Mouse (Mus musculus): ENCODE data around the gene Pkib. TPM values are rescaled to one million over a fixed set of nuclear protein-coding genes. Genes with fewer than 3 reads are reported as not detected.
A peak's percentile ranks its signal among the peaks of the same experiment; 100 is the strongest.

Gene Pkib
- polyA plus RNA-seq, 1 experiment: 2.1 TPM

GRCm38 (mm10) chr10:57721035-57721434 is 89.3 kb downstream of the Pkib start:
- Histone ChIP-seq H3K4me3 (replicated peaks; ENCODE audit: extremely low read depth, low read depth, low read length) (no peak overlapping the region), H3K4me1 (ENCODE audit: control insufficient read depth, insufficient read depth, low read length) (no peaks in the 10 kb centered on the region)
- TF ChIP-seq POLR2A (IDR thresholded peaks at IDR 0.05; ENCODE audit: borderline replicate concordance, extremely low read depth, low read depth, low read length) (no peak), CTCF (IDR thresholded peaks at IDR 0.05; ENCODE audit: insufficient read depth, low read length) (no peak)
- DNase-seq: no peak

DNA sequence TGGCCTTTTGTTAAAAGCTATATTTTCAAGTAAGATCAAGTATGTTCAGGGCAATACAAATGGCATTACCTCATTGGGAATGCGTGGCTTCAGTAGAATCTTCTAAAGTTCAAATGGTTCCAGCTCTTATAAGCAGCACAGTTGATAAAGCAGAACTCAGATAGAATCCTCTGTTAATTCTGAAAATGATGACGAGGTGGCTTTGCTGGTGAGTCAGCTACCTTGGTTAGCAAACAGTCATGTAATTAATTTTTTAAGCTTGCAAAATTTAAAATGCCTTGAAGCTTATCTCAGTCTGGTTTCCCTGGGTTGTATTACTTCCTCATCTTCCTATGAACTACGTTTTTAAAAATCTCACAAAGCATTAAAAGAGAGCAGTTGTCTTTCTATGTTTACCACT is 90.6 kb downstream of the Pkib start:
- H3K4me1 ChIP-seq (ENCODE audit: control insufficient read depth, insufficient read depth, low read length): no peaks in the 10 kb centered on the region
- DNase-seq: no peak
- WGBS: 56% methylated on average over 3 of the region's 3 CpGs
- H3K4me3 ChIP-seq (replicated peaks; ENCODE audit: extremely low read depth, low read depth, low read length): no peak overlapping the region
- TF ChIP-seq CTCF (IDR thresholded peaks at IDR 0.05; ENCODE audit: insufficient read depth, low read length) (no peak), POLR2A (IDR thresholded peaks at IDR 0.05; ENCODE audit: borderline replicate concordance, extremely low read depth, low read depth, low read length) (no peak)

DNA sequence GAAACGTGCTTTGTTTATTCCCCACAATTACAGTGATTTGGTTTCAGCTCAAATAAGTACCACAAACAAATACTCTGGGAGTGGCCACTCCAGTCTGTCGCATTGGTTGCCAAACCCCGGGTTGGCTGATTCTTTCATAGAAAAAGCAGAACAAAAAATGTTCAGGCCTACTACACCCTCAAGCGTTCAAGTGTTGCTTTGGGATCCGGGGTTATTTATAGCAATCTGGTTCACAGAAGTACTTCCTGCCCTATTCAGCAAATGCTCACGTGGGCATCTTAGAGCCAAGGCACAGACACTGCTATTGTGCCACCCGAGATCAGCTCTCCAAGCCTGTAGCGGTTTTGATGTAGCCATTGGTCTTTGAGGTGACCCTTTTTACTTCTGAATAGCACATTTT is 95.9 kb downstream of the Pkib start:
- no peaks in the 10 kb centered on the region for H3K4me1 ChIP-seq (ENCODE audit: control insufficient read depth, insufficient read depth, low read length)
- DNase-seq: peak; percentile 17
- 44% methylated on average over 8 of the region's 8 CpGs for WGBS
- no peak for TF ChIP-seq POLR2A (IDR thresholded peaks at IDR 0.05; ENCODE audit: borderline replicate concordance, extremely low read depth, low read depth, low read length)
- TF ChIP-seq CTCF (IDR thresholded peaks at IDR 0.05; ENCODE audit: insufficient read depth, low read length): no peak
- no peak overlapping the region for H3K4me3 ChIP-seq (replicated peaks; ENCODE audit: extremely low read depth, low read depth, low read length)

DNA sequence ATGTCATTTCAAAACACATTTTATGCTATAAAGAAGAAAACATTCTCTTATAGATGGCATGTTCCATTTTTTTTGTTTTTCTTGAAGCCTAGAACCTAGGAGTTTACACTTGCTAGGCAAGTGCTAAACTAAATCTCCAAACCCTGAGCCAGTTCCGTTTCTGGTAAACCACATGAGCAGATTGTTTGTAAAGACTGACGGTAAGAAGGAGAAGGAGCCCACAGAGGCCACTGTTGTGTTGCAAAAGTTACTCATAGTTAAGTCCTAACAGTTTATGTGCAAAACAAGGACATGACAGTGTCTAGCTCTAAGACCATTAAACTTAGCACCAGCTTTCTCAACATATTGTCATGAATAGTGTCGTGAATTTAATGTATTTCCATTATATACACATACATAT is 99.9 kb downstream of the Pkib start:
- TF ChIP-seq POLR2A (IDR thresholded peaks at IDR 0.05; ENCODE audit: borderline replicate concordance, extremely low read depth, low read depth, low read length) (no peak), CTCF (IDR thresholded peaks at IDR 0.05; ENCODE audit: insufficient read depth, low read length) (no peak)
- WGBS: 76% methylated on average over 3 of the region's 3 CpGs
- no peak overlapping the region for H3K4me3 ChIP-seq (replicated peaks; ENCODE audit: extremely low read depth, low read depth, low read length)
- no peak for DNase-seq
- no peaks in the 10 kb centered on the region for H3K4me1 ChIP-seq (ENCODE audit: control insufficient read depth, insufficient read depth, low read length)

DNA sequence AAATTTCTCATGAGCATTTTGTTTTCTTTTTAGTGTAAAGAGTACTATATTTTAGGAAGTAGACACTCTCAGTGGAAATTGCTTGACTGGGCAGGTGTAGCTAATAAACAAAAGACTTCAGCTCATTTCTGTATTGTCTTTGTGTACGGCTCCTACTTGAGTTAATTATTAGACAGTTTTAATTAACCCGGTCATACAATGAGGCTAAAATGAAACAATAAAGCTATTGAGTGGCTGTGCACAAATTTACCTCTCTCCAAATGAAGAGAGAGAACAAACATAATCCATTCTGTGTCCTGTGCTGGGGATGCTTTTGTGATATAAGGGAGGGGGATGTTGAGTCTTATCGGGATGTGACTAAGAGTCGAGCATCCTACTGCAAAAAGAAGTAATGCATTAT is 109.0 kb downstream of the Pkib start:
- H3K4me3 ChIP-seq (replicated peaks; ENCODE audit: extremely low read depth, low read depth, low read length): no peak overlapping the region
- DNase-seq: no peak
- 73% methylated on average over 4 of the region's 4 CpGs for WGBS
- no peaks in the 10 kb centered on the region for H3K4me1 ChIP-seq (ENCODE audit: control insufficient read depth, insufficient read depth, low read length)
- TF ChIP-seq POLR2A (IDR thresholded peaks at IDR 0.05; ENCODE audit: borderline replicate concordance, extremely low read depth, low read depth, low read length) (no peak), CTCF (IDR thresholded peaks at IDR 0.05; ENCODE audit: insufficient read depth, low read length) (no peak)

GRCm38 (mm10) chr10:57741351-57741750 is 109.6 kb downstream of the Pkib start:
- TF ChIP-seq CTCF (IDR thresholded peaks at IDR 0.05; ENCODE audit: insufficient read depth, low read length) (no peak), POLR2A (IDR thresholded peaks at IDR 0.05; ENCODE audit: borderline replicate concordance, extremely low read depth, low read depth, low read length) (no peak)
- 68% methylated on average over 2 of the region's 2 CpGs for WGBS
- Histone ChIP-seq H3K4me1 (ENCODE audit: control insufficient read depth, insufficient read depth, low read length) (no peaks in the 10 kb centered on the region), H3K4me3 (replicated peaks; ENCODE audit: extremely low read depth, low read depth, low read length) (no peak overlapping the region)
- no peak for DNase-seq

DNA sequence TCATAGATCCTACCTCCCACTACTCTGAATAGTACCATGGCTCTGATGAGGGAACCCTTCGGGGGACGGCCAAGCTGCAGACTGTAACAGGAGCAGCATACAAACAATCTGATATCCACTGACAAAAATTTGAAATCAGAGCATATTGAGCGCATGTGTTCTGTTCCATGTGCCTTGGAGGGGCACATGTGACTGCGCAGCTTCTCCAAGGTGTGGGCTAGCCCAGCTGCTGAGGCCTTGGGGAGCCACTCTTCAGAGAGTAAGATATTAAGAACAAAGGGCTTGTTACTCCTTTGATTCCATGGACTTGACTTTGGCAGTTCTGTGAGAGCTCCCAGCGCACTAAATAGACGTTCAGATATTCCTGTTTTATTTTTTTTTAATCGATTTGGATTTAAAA is 111.3 kb downstream of the Pkib start:
- Histone ChIP-seq H3K4me3 (replicated peaks; ENCODE audit: extremely low read depth, low read depth, low read length) (no peak overlapping the region), H3K4me1 (ENCODE audit: control insufficient read depth, insufficient read depth, low read length) (no peaks in the 10 kb centered on the region; the same call in 1 of the 2 replicates)
- 67% methylated on average over 7 of the region's 7 CpGs for WGBS
- no peak for DNase-seq
- TF ChIP-seq CTCF (IDR thresholded peaks at IDR 0.05; ENCODE audit: insufficient read depth, low read length) (no peak), POLR2A (IDR thresholded peaks at IDR 0.05; ENCODE audit: borderline replicate concordance, extremely low read depth, low read depth, low read length) (no peak)

DNA sequence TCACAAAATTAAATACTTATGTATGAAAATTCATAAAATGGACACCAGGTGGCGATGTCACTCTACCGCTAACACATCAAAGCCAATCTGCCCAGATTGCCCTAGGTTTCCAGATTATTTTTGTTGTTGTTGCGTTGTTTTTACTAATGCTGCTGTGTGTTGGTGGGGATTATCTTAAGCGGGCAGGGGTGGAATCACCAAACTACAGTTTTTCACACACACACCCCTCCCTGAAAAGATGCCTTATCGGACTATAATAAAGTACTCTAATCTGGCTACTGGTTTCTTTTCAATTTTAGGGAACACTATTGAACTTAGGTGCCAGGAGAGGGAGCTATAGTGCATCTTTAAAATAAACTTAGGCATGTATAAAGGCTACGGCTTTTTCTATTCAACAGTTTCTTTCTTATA is 111.8 kb downstream of the Pkib start:
- TF ChIP-seq POLR2A (IDR thresholded peaks at IDR 0.05; ENCODE audit: borderline replicate concordance, extremely low read depth, low read depth, low read length) (no peak), CTCF (IDR thresholded peaks at IDR 0.05; ENCODE audit: insufficient read depth, low read length) (peak; percentile 56)
- DNase-seq: peak; percentile 66

GRCm38 (mm10) chr10:57744128-57744765 is 112.5 kb downstream of the Pkib start:
- no peak for TF ChIP-seq CTCF (IDR thresholded peaks at IDR 0.05; ENCODE audit: insufficient read depth, low read length)
- TF ChIP-seq POLR2A (IDR thresholded peaks at IDR 0.05; ENCODE audit: borderline replicate concordance, extremely low read depth, low read depth, low read length): no peak
- WGBS: 30% methylated on average over 2 of the region's 2 CpGs
- DNase-seq: no peak
- H3K4me1 ChIP-seq (ENCODE audit: control insufficient read depth, insufficient read depth, low read length): no peaks in the 10 kb centered on the region; the same call in 1 of the 2 replicates
- H3K4me3 ChIP-seq (replicated peaks; ENCODE audit: extremely low read depth, low read depth, low read length): no peak overlapping the region

More for the DNA sequence above, 111.8 kb downstream of the Pkib start:
- WGBS: under 1% methylated on average over 6 of the region's 6 CpGs
- peak overlapping the region; percentile 54 for H3K4me3 ChIP-seq (replicated peaks; ENCODE audit: extremely low read depth, low read depth, low read length)
- no peaks in the 10 kb centered on the region; the same call in 1 of the 2 replicates for H3K4me1 ChIP-seq (ENCODE audit: control insufficient read depth, insufficient read depth, low read length)

DNA sequence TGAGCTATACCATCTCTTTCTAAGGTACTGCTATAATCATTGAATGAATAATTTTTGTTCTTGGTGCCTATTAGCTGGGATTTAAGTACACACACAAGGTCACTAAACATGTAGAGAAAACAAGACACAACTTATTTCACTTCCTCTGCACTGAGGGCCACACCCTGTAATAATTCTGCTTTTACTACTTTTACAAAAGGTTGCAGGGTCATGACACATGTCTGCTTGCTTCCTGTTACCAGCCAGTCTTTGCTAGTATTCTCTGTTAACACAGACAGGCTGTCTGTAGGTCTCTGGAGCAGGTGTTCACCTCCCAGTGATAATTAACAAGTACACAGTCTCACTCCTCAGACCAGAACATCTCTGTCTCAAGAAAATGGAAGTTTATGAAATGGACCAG is 113.7 kb downstream of the Pkib start:
- H3K4me3 ChIP-seq (replicated peaks; ENCODE audit: extremely low read depth, low read depth, low read length): no peak overlapping the region
- H3K4me1 ChIP-seq (ENCODE audit: control insufficient read depth, insufficient read depth, low read length): no peaks in the 10 kb centered on the region; the same call in 1 of the 2 replicates
- DNase-seq: no peak
- no peak for TF ChIP-seq CTCF (IDR thresholded peaks at IDR 0.05; ENCODE audit: insufficient read depth, low read length)
- no peak for TF ChIP-seq POLR2A (IDR thresholded peaks at IDR 0.05; ENCODE audit: borderline replicate concordance, extremely low read depth, low read depth, low read length)

Measured in lung, adult 2 months (tissue).